Mouse (Mus musculus): ENCODE data around the gene Procr.

GRCm38 (mm10) chr2:155743351-155743750 lies 7.6 kb upstream of the Procr start:
- TF ChIP-seq CTCF (IDR thresholded peaks at IDR 0.05) (no peak), POLR2A (IDR thresholded peaks at IDR 0.05; ENCODE audit: insufficient read depth, low read depth, low read length) (no peak), EP300 (IDR thresholded peaks at IDR 0.05; ENCODE audit: insufficient read depth, low read depth, low read length) (no peak)
